Mouse (Mus musculus): ENCODE measurements around the gene Lrrc38. TPM values are rescaled to one million over a fixed set of nuclear protein-coding genes. Genes with fewer than 3 reads are reported as not detected.
"Not testable (repeated sequence)": the region's sequence is repeated elsewhere in the genome, so short reads cannot be mapped to it uniquely, and the experiment has no call there.

Lrrc38 gene
- polyA plus RNA-seq, 1 experiment from 2014 or later: not detected

GRCm38 (mm10) chr4:143341470-143341869, 8.1 kb upstream of the Lrrc38 start:
- ATAC-seq: no peak
- H3K27me3 ChIP-seq (replicated peaks; ENCODE audit: control insufficient read depth, insufficient read depth, low read length): no peaks in the 10 kb centered on the region
- no peaks in the 10 kb centered on the region for H3K4me1 ChIP-seq (ENCODE audit: control insufficient read depth, insufficient read depth, low read length)
- H3K27ac ChIP-seq (ENCODE audit: low read length): no peak overlapping the region
- 77% methylated on average over 7 of the region's 7 CpGs for whole genome bisulfite sequencing
- H3K4me2 ChIP-seq (ENCODE audit: low read depth, low read length): no peak overlapping the region
- no peak overlapping the region for H3K9ac ChIP-seq (ENCODE audit: low read depth, low read length)
- no peaks in the 10 kb centered on the region for H3K9me3 ChIP-seq (ENCODE audit: control insufficient read depth, low read length)
- no peaks in the 10 kb centered on the region for H3K36me3 ChIP-seq (ENCODE audit: control insufficient read depth, insufficient read depth, low read length)
- no peak overlapping the region for H3K4me3 ChIP-seq (ENCODE audit: low read length)

GRCm38 (mm10) chr4:143345491-143345890, 4.1 kb upstream of the Lrrc38 start:
- peaks cover 19% of the 10 kb centered on the region for H3K27me3 ChIP-seq (replicated peaks; ENCODE audit: control insufficient read depth, insufficient read depth, low read length)
- H3K4me1 ChIP-seq (ENCODE audit: control insufficient read depth, insufficient read depth, low read length); H3K9me3 ChIP-seq (ENCODE audit: control insufficient read depth, low read length); H3K4me2 ChIP-seq (ENCODE audit: low read depth, low read length); H3K36me3 ChIP-seq (ENCODE audit: control insufficient read depth, insufficient read depth, low read length); H3K4me3 ChIP-seq (ENCODE audit: low read length); H3K9ac ChIP-seq (ENCODE audit: low read depth, low read length); ATAC-seq; H3K27ac ChIP-seq (ENCODE audit: low read length): not testable (repeated sequence)
- WGBS: 85% methylated on average over 5 of the region's 5 CpGs

DNA sequence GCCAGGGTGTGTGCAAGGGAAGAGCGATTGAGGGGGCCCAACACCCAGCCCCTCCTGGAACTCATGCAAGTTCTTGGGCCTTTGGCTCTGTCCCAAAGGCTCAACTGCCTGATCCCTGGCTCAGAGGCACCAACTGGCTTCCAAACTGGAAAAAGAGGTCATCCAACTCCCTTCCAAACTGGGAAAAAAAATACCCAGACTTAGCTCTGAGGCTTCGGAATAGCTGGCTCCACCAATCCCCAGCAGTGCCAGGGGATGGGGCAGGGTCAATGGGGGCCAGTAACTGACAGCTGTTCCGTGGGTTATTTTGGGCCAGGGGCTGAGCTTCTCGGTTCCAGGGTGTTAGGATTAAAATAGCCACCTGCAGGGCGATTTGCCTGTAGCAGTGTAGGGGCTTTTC, 879 bp upstream of the Lrrc38 start:
- no peak for ATAC-seq
- Histone ChIP-seq H3K9ac (ENCODE audit: low read depth, low read length) (no peak overlapping the region), H3K27ac (ENCODE audit: low read length) (no peak overlapping the region), H3K9me3 (ENCODE audit: control insufficient read depth, low read length) (no peaks in the 10 kb centered on the region), H3K4me2 (ENCODE audit: low read depth, low read length) (no peak overlapping the region), H3K27me3 (replicated peaks; ENCODE audit: control insufficient read depth, insufficient read depth, low read length) (peaks cover 33% of the 10 kb centered on the region), H3K4me3 (ENCODE audit: low read length) (no peak overlapping the region), H3K36me3 (ENCODE audit: control insufficient read depth, insufficient read depth, low read length) (no peaks in the 10 kb centered on the region), H3K4me1 (ENCODE audit: control insufficient read depth, insufficient read depth, low read length) (peaks cover 5% of the 10 kb centered on the region; the same call in 1 of the 2 replicates)
- WGBS: 32% methylated on average over 5 of the region's 5 CpGs

DNA sequence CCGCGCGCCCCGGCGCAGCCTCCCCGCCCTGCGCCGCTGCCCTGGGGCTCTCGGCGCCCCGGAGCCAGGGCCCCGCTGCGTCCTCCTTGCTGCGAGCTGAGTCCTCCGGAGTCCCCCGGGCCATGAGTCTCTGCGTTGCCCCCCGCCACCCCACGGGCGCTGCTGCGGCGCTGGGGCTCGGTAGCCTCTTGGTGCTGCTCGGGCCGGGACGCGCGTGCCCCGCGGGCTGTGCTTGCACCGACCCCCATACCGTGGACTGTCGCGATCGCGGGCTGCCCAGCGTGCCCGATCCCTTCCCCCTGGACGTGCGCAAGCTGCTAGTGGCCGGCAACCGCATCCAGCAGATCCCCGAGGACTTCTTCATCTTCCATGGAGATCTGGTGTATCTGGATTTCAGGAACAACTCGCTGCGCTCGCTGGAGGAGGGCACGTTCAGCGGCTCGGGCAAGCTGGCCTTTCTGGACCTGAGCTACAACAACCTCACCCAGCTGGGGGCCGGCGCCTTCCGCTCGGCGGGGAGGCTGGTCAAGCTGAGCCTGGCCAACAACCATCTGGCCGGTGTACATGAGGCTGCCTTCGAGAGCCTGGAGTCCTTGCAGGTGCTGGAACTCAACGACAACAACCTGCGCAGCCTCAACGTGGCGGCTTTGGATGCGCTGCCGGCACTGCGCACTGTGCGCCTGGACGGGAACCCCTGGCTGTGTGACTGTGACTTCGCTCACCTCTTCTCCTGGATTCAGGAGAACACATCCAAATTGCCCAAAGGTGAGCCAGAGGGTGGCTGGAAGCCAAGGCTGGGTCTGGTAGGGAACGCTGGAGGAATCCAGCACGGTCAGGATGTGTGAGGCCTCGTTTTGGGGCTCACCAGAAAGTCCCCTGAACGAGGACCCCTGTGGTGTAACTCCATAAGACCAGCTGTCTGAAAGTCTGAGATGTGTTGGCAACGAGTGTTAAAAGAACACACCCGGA, 774 bp downstream of the Lrrc38 start:
- 3% methylated on average over 72 of the region's 72 CpGs for WGBS
- Histone ChIP-seq H3K9ac (ENCODE audit: low read depth, low read length) (peak overlapping the region; percentile 43), H3K4me2 (ENCODE audit: low read depth, low read length) (peak overlapping the region; percentile 94), H3K27ac (ENCODE audit: low read length) (no peak overlapping the region), H3K4me3 (ENCODE audit: low read length) (peak overlapping the region; percentile 55), H3K9me3 (ENCODE audit: control insufficient read depth, low read length) (no peaks in the 10 kb centered on the region), H3K27me3 (replicated peaks; ENCODE audit: control insufficient read depth, insufficient read depth, low read length) (peaks cover 33% of the 10 kb centered on the region), H3K36me3 (ENCODE audit: control insufficient read depth, insufficient read depth, low read length) (no peaks in the 10 kb centered on the region), H3K4me1 (ENCODE audit: control insufficient read depth, insufficient read depth, low read length) (peaks cover 5% of the 10 kb centered on the region; the same call in 1 of the 2 replicates)
- 0 out of 2 replicates have a peak, but pooled peaks have one; percentile 16 for ATAC-seq

- Histone ChIP-seq H3K4me2 (ENCODE audit: low read depth, low read length) (no peak overlapping the region), H3K27ac (ENCODE audit: low read length) (no peak overlapping the region), H3K36me3 (ENCODE audit: control insufficient read depth, insufficient read depth, low read length) (no peaks in the 10 kb centered on the region), H3K9me3 (ENCODE audit: control insufficient read depth, low read length) (no peaks in the 10 kb centered on the region), H3K4me1 (ENCODE audit: control insufficient read depth, insufficient read depth, low read length) (peaks cover 5% of the 10 kb centered on the region; the same call in 1 of the 2 replicates), H3K27me3 (replicated peaks; ENCODE audit: control insufficient read depth, insufficient read depth, low read length) (peaks cover 33% of the 10 kb centered on the region), H3K4me3 (ENCODE audit: low read length) (no peak overlapping the region), H3K9ac (ENCODE audit: low read depth, low read length) (no peak overlapping the region)
- ATAC-seq: no peak
- 81% methylated on average over 4 of the region's 4 CpGs for WGBS
These were observed 2.7 kb downstream of the Lrrc38 start for GRCm38 (mm10) chr4:143352301-143352700.

- Histone ChIP-seq H3K9ac (ENCODE audit: low read depth, low read length) (no peak overlapping the region), H3K4me1 (ENCODE audit: control insufficient read depth, insufficient read depth, low read length) (no peaks in the 10 kb centered on the region), H3K27ac (ENCODE audit: low read length) (no peak overlapping the region), H3K36me3 (ENCODE audit: control insufficient read depth, insufficient read depth, low read length) (no peaks in the 10 kb centered on the region), H3K9me3 (ENCODE audit: control insufficient read depth, low read length) (no peaks in the 10 kb centered on the region), H3K27me3 (replicated peaks; ENCODE audit: control insufficient read depth, insufficient read depth, low read length) (no peaks in the 10 kb centered on the region), H3K4me2 (ENCODE audit: low read depth, low read length) (no peak overlapping the region), H3K4me3 (ENCODE audit: low read length) (no peak overlapping the region)
- 68% methylated on average over 10 of the region's 10 CpGs for WGBS
- no peak for ATAC-seq
These were observed 12.0 kb downstream of the Lrrc38 start for GRCm38 (mm10) chr4:143361520-143361919.

- Histone ChIP-seq H3K4me3 (ENCODE audit: low read length) (no peak overlapping the region), H3K27me3 (replicated peaks; ENCODE audit: control insufficient read depth, insufficient read depth, low read length) (no peaks in the 10 kb centered on the region), H3K9ac (ENCODE audit: low read depth, low read length) (no peak overlapping the region), H3K4me1 (ENCODE audit: control insufficient read depth, insufficient read depth, low read length) (no peaks in the 10 kb centered on the region), H3K9me3 (ENCODE audit: control insufficient read depth, low read length) (no peaks in the 10 kb centered on the region), H3K36me3 (ENCODE audit: control insufficient read depth, insufficient read depth, low read length) (no peaks in the 10 kb centered on the region), H3K27ac (ENCODE audit: low read length) (no peak overlapping the region), H3K4me2 (ENCODE audit: low read depth, low read length) (no peak overlapping the region)
- WGBS: 45% methylated on average over 15 of the region's 15 CpGs
- no peak for ATAC-seq
These were observed 17.0 kb downstream of the Lrrc38 start for GRCm38 (mm10) chr4:143366415-143367041.

DNA sequence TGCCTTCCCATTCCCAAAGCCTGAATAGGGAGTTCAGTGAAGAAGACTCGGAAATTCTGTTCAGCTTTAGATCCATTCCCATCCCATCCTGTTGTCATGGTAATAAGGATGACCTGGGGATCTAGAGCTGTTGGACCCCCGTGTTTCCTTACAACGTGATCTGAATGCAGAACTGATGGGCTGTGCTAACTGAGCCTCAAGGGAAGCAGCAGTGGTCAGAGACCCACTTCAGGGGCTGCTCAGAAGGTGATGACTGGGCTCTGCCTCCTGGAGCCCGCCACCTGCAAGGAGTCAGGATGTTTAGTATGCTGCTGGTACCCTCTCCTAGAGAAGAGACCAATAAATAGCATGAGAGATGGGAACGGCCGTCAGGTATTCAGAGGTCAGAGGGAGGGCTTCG, 29.9 kb downstream of the Lrrc38 start:
- H3K27ac ChIP-seq (ENCODE audit: low read length): no peak overlapping the region
- H3K9ac ChIP-seq (ENCODE audit: low read depth, low read length): peak overlapping the region; percentile 35; the same call in 1 of the 2 replicates
- H3K9me3 ChIP-seq (ENCODE audit: control insufficient read depth, low read length): no peaks in the 10 kb centered on the region
- no peak overlapping the region for H3K4me2 ChIP-seq (ENCODE audit: low read depth, low read length)
- H3K4me3 ChIP-seq (ENCODE audit: low read length): no peak overlapping the region
- H3K36me3 ChIP-seq (ENCODE audit: control insufficient read depth, insufficient read depth, low read length): no peaks in the 10 kb centered on the region
- no peaks in the 10 kb centered on the region for H3K4me1 ChIP-seq (ENCODE audit: control insufficient read depth, insufficient read depth, low read length)
- 44% methylated on average over 7 of the region's 7 CpGs for WGBS
- ATAC-seq: no peak
- 0 out of 2 replicates have a peak, but pooled peaks cover 2% of the 10 kb centered on the region for H3K27me3 ChIP-seq (replicated peaks; ENCODE audit: control insufficient read depth, insufficient read depth, low read length)

GRCm38 (mm10) chr4:143379931-143380715, 30.6 kb downstream of the Lrrc38 start:
- ATAC-seq: 0 out of 2 replicates have a peak, but pooled peaks have one; percentile 26

More at GRCm38 (mm10) chr4:143379931-143380715, 30.6 kb downstream of the Lrrc38 start:
- Histone ChIP-seq H3K4me2 (ENCODE audit: low read depth, low read length) (no peak overlapping the region), H3K4me3 (ENCODE audit: low read length) (no peak overlapping the region), H3K9ac (ENCODE audit: low read depth, low read length) (peak overlapping the region; percentile 35; the same call in 1 of the 2 replicates), H3K4me1 (ENCODE audit: control insufficient read depth, insufficient read depth, low read length) (no peaks in the 10 kb centered on the region), H3K27ac (ENCODE audit: low read length) (no peak overlapping the region), H3K9me3 (ENCODE audit: control insufficient read depth, low read length) (no peaks in the 10 kb centered on the region), H3K36me3 (ENCODE audit: control insufficient read depth, insufficient read depth, low read length) (no peaks in the 10 kb centered on the region), H3K27me3 (replicated peaks; ENCODE audit: control insufficient read depth, insufficient read depth, low read length) (0 out of 2 replicates have a peak, but pooled peaks cover 2% of the 10 kb centered on the region)
- WGBS: 21% methylated on average over 15 of the region's 15 CpGs

All from intestine, embryonic 16.5 days (tissue).